Mouse (Mus musculus) lung, postnatal 0 days (tissue): ENCODE measurements at regions not wholly inside any gene's neighbourhood (a gene's known extent, or its start where the extent isn't known, plus 50 kb on each side); places are given as distances from the start of the nearest gene placed in this dataset.

Source experiments
- ATAC-seq: fragments of 200-750 bp; cut with Nextera tagmentation; 2 replicates; pipeline ENCODE4 v1.8.0; 2017; ENCODE audit warnings: moderate library complexity
- DNase-seq: peaks from one replicate; pipeline ENCODE4 v3.0.0-alpha.2; 2016; ENCODE audit warnings: low spot score
- H3K27ac ChIP-seq: fragments of 300-500 bp; sonication (generic); 2 replicates; pipeline ENCODE4 v1.5.1; 2014; ENCODE audit warnings: antibody characterized with exemption, mild to moderate bottlenecking, low read length, mixed read lengths
- H3K27me3 ChIP-seq: fragments of 300-500 bp; sonication (generic); replicated peaks from 2 replicates; pipeline ENCODE4 v1.6.1; 2014; ENCODE audit warnings: low read length, mixed read lengths; ENCODE audit not compliant: insufficient read depth
- H3K36me3 ChIP-seq: fragments of 300-500 bp; sonication (generic); 2 replicates; pipeline ENCODE4 v1.6.1; 2014; ENCODE audit warnings: low read length, mixed read lengths; ENCODE audit not compliant: insufficient read depth
- H3K4me1 ChIP-seq: fragments of 300-500 bp; sonication (generic); 2 replicates; pipeline ENCODE4 v1.6.1; 2014; ENCODE audit warnings: antibody characterized with exemption, low read depth, low read length, mixed read lengths; ENCODE audit not compliant: insufficient read depth
- H3K4me2 ChIP-seq: fragments of 300-500 bp; sonication (generic); replicated peaks from 2 replicates; pipeline ENCODE4 v1.6.1; 2014; ENCODE audit warnings: low read depth, mild to moderate bottlenecking, low read length, moderate library complexity, mixed read lengths
- H3K4me3 ChIP-seq: fragments of 300-500 bp; sonication (generic); 2 replicates; pipeline ENCODE4 v1.5.1; 2014; ENCODE audit warnings: low read depth, low read length
- H3K9ac ChIP-seq: fragments of 300-500 bp; sonication (generic); replicated peaks from 2 replicates; pipeline ENCODE4 v1.6.1; 2014; ENCODE audit warnings: low read depth, mild to moderate bottlenecking
- H3K9me3 ChIP-seq: fragments of 300-500 bp; sonication (generic); 2 replicates; pipeline ENCODE4 v1.6.1; 2016; ENCODE audit warnings: low read length, mixed read lengths
- CTCF ChIP-seq: IDR thresholded peaks from 2 replicates; pipeline ENCODE4 v1.5.1; 2016; ENCODE audit warnings: antibody characterized with exemption, mild to moderate bottlenecking
- EP300 ChIP-seq: IDR thresholded peaks from 2 replicates; pipeline ENCODE4 v1.6.1; 2016; ENCODE audit warnings: antibody characterized with exemption, mild to moderate bottlenecking, control low read depth
- whole genome bisulfite sequencing: fragments of 180-500 bp; shearing (Covaris S2); extraction: QIAGEN DNeasy Blood & Tissue Kit; methylation state at CpG from one replicate; pipeline ENCODE4 v1.1.7; 2014; 5-methylcytosine and 5-hydroxymethylcytosine counted together

DNA sequence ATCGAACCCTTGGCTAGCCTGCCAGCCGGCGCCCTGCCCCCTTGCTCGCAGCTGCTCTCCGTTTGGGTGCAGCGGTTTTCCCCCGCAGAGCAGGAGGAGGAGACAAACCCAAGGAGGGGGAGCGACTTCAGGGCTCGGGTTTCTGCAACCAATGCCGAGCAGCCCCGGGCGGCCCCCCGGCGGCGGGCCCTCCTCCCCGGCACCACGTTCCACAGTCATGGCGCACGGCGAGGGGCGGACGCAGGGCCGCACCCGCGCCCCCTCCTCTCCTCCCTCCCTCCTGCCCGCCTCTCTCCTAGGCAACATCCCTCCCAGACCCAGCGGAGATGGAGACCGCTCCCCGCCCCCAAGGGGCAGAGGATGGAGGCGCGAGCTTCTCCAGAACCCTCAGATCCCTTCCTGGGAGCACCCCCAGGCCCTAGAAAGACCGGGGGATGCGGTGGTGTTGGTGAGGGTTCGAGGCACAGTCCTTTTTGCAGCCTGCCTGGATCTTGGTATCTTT lies 129.4 kb upstream of the Ubr2 start:
- peak; percentile 96 for DNase-seq
- TF ChIP-seq EP300 (no peak), CTCF (no peak; the same call in none of the 2 replicates)
- no peaks in the 10 kb centered on the region for H3K9me3 ChIP-seq
- peak overlapping the region; percentile 87 for H3K27ac ChIP-seq
- 0% methylated on average over 5 of the region's 34 CpGs for WGBS
- no peaks in the 10 kb centered on the region for H3K27me3 ChIP-seq
- peaks cover 11% of the 10 kb centered on the region; the same call in 1 of the 2 replicates for H3K4me1 ChIP-seq
- H3K4me2 ChIP-seq = peak overlapping the region; percentile 94
- H3K36me3 ChIP-seq = no peaks in the 10 kb centered on the region
- peak overlapping the region; percentile 62 for H3K4me3 ChIP-seq
- ATAC-seq = peak; percentile 93
- peak overlapping the region; percentile 58 for H3K9ac ChIP-seq

DNA sequence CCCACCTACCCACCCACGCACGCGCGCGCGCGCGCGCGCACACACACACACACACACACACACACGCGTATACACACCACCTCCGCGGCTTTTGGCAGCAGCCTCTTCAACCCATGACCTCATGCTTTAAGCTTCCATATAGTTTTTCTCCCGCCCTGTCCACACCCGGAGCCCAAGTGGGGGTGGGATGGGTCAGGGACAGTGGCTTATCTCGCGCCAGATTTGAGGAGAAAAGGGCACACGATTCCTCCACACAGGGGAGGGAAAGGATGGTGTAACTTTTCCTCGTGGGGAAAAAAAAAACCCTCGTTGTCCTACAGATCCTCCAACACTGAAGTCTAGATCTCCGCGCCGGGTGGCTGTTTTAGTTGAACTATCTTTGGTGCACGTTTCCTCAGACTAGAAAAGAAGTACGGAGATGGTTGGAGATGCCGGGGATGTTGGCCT lies 128.8 kb upstream of the Ubr2 start:
- TF ChIP-seq CTCF = no peak
- TF ChIP-seq EP300 = no peak
- Histone ChIP-seq H3K27ac (no peak overlapping the region; the same call in 1 of the 2 replicates), H3K27me3 (no peaks in the 10 kb centered on the region), H3K9me3 (no peaks in the 10 kb centered on the region), H3K4me3 (peak overlapping the region; percentile 62), H3K9ac (no peak overlapping the region), H3K4me1 (peaks cover 7% of the 10 kb centered on the region; the same call in 1 of the 2 replicates), H3K36me3 (no peaks in the 10 kb centered on the region), H3K4me2 (peak overlapping the region; percentile 94)
- DNase-seq (peak; percentile 62), ATAC-seq (no peak)
- 2% methylated on average over 27 of the region's 27 CpGs for WGBS

DNA sequence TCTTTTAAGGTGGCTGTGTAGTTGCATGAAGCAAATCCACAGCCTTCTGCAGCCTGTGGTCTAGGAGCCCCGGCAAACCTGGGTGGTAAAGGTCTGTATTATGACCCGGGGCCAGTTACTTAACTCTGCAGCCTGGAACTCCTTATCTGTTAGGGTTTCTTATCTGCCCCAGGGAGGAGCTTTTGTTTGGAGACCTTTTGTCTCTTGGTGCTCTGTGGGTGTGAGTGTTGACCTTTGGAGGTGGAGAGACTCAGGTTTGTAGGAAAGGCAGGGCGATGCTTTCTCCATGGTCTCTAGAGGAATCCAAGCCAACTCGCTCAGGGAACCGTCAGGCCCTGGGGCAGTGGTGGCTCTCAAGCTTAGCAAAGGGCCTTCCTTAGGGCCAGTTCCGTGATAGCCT lies 127.8 kb upstream of the Ubr2 start:
- no peaks in the 10 kb centered on the region for H3K36me3 ChIP-seq
- no peaks in the 10 kb centered on the region for H3K4me1 ChIP-seq
- H3K9ac ChIP-seq = no peak overlapping the region
- 39% methylated on average over 6 of the region's 6 CpGs for WGBS
- H3K4me3 ChIP-seq = no peak overlapping the region
- TF ChIP-seq CTCF = no peak
- TF ChIP-seq EP300 = no peak
- no peak for DNase-seq
- ATAC-seq = no peak
- no peak overlapping the region for H3K27ac ChIP-seq
- H3K9me3 ChIP-seq = no peaks in the 10 kb centered on the region
- H3K4me2 ChIP-seq = no peak overlapping the region
- H3K27me3 ChIP-seq = no peaks in the 10 kb centered on the region

DNA sequence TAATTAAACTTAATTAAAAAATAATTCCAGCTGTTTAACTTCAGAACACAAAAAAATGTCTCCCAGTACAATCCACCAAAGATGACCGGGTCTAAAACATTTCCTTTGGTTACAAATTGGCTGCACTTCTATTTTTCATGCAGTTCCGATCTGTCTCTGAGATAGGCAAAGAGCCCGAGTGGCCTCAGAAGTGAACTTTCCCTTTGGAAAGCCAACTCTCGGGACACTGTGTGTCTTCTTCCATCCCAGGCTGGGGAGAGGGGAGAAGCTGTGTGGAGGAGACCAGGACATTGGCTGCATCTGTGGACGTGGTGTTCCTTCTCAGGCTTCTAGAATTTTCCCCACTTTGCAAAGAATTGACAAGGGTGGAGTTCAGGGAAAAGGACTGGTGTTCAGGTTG lies 125.0 kb upstream of the Ubr2 start:
- no peak overlapping the region for H3K4me2 ChIP-seq
- TF ChIP-seq CTCF (no peak), EP300 (no peak)
- H3K27ac ChIP-seq = no peak overlapping the region
- DNase-seq = no peak
- ATAC-seq = no peak
- H3K9ac ChIP-seq = no peak overlapping the region
- H3K4me3 ChIP-seq = no peak overlapping the region
- H3K36me3 ChIP-seq = no peaks in the 10 kb centered on the region
- H3K27me3 ChIP-seq = no peaks in the 10 kb centered on the region
- WGBS = 65% methylated on average over 5 of the region's 5 CpGs
- no peaks in the 10 kb centered on the region for H3K4me1 ChIP-seq
- H3K9me3 ChIP-seq = no peaks in the 10 kb centered on the region

DNA sequence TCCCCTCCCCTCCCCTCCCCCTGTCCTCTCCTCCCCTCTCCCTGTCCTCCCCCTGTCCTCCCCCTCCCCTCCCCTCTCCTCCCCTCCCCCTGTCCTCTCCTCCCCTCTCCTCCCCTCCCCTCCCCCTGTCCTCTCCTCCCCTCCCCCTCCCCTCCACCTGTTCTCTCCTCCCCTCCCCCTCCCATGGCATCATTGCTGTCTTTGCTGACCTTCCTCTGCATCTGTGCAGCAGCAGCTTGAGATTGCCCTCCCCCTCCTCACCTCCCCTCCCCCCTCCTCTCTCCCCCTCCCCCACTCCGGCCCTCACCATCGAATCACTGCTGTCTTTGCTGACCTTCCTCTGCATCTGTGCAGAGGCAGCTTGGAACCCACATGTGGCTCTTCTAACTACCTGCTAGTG lies 123.4 kb upstream of the Ubr2 start:
- DNase-seq (no peak), ATAC-seq (no peak)
- no peak for TF ChIP-seq EP300
- TF ChIP-seq CTCF = no peak
- Histone ChIP-seq H3K27ac (no peak overlapping the region), H3K27me3 (no peaks in the 10 kb centered on the region), H3K9me3 (no peaks in the 10 kb centered on the region), H3K4me3 (no peak overlapping the region), H3K4me1 (no peaks in the 10 kb centered on the region), H3K4me2 (no peak overlapping the region), H3K36me3 (no peaks in the 10 kb centered on the region), H3K9ac (no peak overlapping the region)
- 63% methylated on average over 2 of the region's 2 CpGs for WGBS

DNA sequence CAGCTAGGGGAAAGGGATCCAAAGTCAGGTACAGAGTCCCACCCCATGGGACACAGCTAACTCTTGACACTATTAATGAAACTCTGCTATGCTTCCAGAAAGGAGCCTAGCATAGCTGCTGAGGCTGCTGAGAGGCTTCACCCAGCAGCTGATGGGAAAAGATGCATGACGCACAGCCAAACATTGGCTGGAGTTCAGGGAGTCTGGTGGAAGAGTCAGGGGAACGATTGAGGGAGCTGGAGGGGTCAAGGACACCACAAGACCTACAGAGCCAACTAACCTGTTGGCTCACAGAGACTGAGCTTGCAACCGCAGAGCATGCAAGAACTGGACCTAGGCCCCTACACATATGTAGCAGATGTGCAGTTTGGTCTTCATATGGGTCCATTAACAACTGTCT lies 117.2 kb upstream of the Ubr2 start:
- no peak for TF ChIP-seq CTCF
- no peak for TF ChIP-seq EP300
- DNase-seq (no peak), ATAC-seq (no peak)
- Histone ChIP-seq H3K27me3 (no peaks in the 10 kb centered on the region), H3K4me1 (no peaks in the 10 kb centered on the region), H3K4me2 (no peak overlapping the region), H3K9ac (no peak overlapping the region), H3K36me3 (no peaks in the 10 kb centered on the region), H3K27ac (no peak overlapping the region), H3K4me3 (no peak overlapping the region), H3K9me3 (no peaks in the 10 kb centered on the region)
- 68% methylated on average over 3 of the region's 3 CpGs for WGBS

DNA sequence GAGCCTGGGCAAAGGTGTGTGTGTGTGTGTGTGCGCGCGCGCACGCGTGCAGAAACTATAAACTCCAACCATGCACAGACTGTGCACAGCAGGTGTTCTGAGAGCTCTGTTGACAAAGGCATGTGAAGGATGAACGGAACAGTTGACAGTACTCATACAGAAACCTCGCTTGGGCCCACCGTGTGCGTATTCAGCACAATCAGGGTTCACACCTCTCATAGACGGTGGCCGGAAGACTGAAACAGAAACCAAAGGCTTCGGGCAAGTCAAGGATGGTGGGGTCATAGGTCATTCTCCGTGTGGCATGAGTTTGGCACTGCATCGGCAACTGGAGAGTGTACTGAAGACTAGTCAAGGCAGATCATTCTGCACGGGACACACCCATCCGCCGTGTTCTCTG lies 113.2 kb upstream of the Ubr2 start:
- WGBS = 91% methylated on average over 18 of the region's 18 CpGs

More for the DNA sequence above, 113.2 kb upstream of the Ubr2 start:
- TF ChIP-seq EP300 (no peak), CTCF (no peak)
- Histone ChIP-seq H3K9ac (no peak overlapping the region), H3K27me3 (no peaks in the 10 kb centered on the region), H3K36me3 (no peaks in the 10 kb centered on the region), H3K27ac (no peak overlapping the region), H3K9me3 (no peaks in the 10 kb centered on the region), H3K4me1 (no peaks in the 10 kb centered on the region), H3K4me2 (no peak overlapping the region), H3K4me3 (no peak overlapping the region)
- no peak for ATAC-seq
- no peak for DNase-seq
